Mouse (Mus musculus): ENCODE measurements around the gene Plcg1. TPM values are rescaled to one million over a fixed set of nuclear protein-coding genes. Genes with fewer than 3 reads are reported as not detected.

The Plcg1 gene
- total RNA-seq, 2 experiments from 2014 or later, result 72.2 to 109 TPM

Other genes starting within 250 kb of the Plcg1 start
- gene Top1, start 85.4 kb upstream of the Plcg1 start, total RNA-seq (2021), result 10 to 100 TPM; 72.7 to 75.0 TPM
- gene Zhx3, start 141.7 kb downstream of the Plcg1 start, total RNA-seq (2021), result 10 to 100 TPM; 62.9 to 85.1 TPM
- gene Lpin3, start 149.4 kb downstream of the Plcg1 start, total RNA-seq (2021), result 10 to 100 TPM; 21.0 to 26.4 TPM
- under 1 TPM; 0.63 to 0.70 TPM for gene Emilin3, start 181.0 kb downstream of the Plcg1 start, total RNA-seq (2021)